Mouse (Mus musculus): ENCODE measurements at regions not wholly inside any gene's neighbourhood (a gene's known extent, or its start where the extent isn't known, plus 50 kb on each side); places are given as distances from the start of the nearest gene placed in this dataset.
"Not testable (repeated sequence)": the region's sequence is repeated elsewhere in the genome, so short reads cannot be mapped to it uniquely, and the experiment has no call there.

DNA sequence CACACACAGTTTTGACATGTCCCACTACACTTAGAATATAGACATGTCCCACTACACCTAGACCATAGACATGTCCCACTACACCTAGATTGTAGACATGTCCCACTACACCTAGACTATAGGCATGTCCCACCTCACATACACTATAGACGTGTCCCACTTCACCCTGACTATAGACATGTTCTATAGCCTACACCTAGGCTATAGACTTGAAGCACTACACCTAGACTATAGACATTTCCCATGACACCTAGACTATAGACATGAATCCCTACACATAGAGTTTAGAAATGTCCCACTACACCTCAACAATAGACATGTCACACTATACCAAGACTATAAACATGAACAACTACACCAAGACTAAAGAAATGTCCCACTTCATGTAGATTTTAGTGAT, 2580.9 kb downstream of the Gm37988 start:
- DNase-seq, result no peak

DNA sequence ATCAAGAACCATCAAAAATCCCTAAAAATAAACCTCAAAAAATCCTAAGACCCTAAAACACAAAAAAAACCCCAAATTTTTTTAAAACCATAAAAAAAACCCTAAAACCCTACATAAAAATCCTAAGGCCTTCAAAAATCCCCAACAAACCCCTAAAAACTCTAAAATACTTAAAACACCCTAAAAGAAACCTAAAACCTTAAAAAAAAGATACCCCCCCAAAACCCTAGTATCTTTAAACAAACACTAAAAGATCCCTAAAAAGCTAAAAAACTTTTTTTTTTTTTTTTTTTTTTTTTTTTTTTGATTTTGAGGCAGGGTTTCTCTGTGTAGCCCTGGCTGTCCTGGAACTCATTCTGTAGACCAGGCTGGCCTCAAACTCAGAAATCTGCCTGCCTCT, 2585.8 kb downstream of the Gm37988 start:
- DNase-seq, result no peak

DNA sequence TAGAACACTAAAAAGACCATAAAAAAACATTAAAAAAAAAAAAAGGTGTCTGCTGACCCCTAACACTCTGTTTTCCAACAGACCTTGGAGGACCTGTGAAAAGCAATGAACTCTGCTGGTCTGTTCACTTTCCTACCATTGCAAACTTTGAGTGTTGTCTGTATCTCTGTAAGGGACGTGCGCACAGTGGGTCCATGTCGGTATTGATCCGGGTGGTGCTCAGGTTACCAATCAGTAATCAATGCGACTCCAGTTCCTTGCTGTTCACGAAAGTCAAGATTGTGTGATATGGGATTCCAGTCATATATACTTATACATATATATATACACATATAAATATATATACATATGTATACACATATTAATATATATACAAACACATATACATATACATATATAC, 2586.5 kb downstream of the Gm37988 start:
- DNase-seq, result no peak

GRCm38 (mm10) chr1:7395527-7395926, 2587.8 kb downstream of the Gm37988 start:
- DNase-seq, result peak in 1 of 2 experiments; percentile 2

DNA sequence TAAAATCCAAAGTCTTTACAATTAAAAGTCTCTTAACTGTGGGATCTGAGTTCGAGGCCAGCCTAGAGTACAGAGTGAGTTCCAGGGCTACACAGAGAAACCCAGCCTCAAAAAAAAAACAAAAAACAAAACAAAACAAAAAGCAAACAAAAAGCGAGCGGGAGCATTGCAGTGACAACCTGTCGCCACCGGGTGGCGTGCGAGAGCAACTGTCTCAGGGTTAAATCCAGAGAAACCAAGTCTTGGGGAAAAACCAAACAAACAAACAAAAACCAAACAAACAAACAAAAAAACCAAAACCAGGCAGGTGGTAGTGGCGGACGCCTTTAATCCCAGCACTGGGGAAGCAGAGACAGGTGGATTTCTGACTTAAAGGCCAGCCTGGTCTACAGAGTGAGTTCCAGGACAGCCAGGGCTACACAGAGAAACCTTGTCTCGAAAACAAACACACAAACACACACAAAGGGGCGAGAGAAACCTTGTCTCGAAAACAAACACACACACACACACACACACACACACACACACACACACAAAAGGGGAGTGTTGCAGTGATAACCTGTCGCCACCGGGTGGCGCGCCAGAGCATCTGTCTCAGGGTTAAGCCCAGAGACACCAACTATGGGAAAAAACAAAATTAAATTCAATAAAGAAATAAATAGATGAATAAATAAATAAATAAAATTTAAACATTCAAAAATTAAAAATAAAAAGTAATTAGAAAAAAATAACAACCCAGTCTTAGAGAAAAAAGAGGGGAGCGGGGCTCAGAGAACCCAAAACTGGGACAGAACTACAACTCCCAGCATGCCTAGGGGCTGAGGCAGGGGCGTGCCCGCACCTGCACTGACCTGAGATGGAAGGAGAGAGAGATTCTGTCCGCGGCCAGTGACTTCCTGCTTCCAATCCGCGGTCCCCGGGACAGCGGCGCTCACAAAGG, 2589.4 kb downstream of the Gm37988 start:
- DNase-seq, result peak; percentile 71 to 83

DNA sequence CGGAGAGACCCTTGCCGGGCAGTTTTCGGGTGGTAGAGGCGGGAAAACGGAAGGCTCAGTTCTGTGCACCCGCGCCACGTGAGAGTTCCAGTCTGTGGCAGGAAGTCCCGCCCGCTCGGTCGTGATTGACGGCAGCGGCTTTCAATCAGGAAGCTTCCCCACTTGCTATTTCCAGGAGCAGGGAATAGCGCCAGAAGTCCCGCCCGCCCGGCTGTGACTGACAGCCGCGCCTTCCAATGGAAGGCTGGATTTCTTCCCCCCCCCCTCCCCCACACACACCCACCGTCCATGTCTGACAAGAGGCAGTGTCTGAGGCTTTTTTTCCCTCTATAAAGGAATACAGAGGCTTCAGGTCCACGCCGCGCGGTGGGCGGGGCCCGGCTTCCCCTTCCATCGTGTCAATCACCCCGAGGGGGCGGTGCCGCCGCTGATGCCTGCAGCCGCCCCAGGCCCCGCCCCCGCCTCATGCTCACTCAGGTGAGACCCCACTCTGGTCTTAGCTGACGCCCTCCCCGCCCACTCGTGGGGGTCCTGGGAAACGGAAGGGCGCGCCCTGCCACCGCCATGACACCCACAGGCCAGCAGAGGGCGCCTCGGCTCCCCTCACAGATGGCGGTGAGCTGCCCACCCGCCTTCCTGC, 2590.2 kb downstream of the Gm37988 start:
- peak; percentile 99 for DNase-seq

GRCm38 (mm10) chr1:7398678-7399218, 2591.1 kb downstream of the Gm37988 start:
- DNase-seq, result peak in 1 of 2 experiments; percentile 11

GRCm38 (mm10) chr1:7405651-7406050, 2598.0 kb downstream of the Gm37988 start:
- DNase-seq, result not testable (repeated sequence)

GRCm38 (mm10) chr1:7414444-7414843, 2606.8 kb downstream of the Gm37988 start:
- DNase-seq, result no peak

DNA sequence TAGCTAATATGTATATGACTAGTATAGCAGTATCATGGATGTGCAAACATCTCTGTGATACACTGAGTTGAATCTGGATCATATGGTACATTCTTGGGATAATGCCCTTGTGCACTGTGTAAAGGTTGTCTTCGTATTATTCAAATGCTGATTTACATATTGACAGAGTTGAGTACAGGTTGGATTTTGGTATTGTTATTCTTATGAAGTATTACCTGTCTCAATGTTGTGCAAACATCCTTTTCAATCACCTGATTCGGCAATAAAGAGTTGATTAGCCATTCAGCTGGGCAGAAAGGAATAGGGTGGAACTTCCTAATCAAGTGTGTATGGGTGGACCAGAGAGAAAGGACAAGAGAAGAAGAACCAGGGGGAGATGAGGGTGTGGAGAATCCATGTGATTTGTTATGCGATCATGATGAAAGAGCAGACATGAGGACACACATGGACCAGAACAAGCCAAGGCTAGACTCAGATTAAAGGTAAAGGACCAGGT, 2644.0 kb downstream of the Gm37988 start:
- no peak for DNase-seq

DNA sequence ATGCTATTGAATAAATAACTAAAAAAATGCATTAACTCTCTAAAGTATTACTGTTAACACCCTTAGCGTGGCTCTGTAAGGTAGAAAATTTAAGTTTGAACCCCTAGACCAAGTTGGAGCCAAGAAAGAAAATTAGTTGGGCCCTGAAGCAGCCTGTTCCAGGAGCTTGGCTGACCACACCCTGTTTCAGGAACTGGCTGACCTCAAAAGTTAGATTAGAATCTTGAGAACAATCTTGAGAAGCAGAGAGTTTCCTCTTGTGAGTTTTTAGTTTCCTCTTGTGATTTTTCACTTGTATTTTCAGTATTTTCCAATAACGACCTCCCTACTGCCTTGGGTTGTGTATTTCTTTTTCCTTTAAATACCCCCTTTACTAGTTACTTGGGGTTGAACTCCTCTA, 2647.2 kb downstream of the Gm37988 start:
- DNase-seq, result no peak

DNA sequence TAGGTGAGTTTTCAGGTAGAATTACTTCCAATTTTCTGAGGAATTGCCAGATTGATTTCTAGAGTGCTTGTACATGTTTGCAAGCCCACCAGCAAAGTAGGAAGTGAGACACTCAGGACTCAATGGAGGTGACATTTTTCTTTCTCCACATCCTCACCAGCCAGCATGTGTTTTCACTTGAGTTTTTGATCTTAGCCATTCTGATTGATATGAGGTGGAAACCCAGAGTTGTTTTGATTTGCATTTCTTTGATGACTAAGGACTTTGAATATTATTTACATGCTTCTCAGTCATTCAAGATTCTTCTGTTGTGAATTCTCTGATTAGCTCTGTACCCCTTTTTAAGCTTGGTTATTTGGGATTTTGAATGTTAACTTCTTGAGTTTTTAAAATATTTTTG, 2650.2 kb downstream of the Gm37988 start:
- no peak for DNase-seq

- no peak for DNase-seq
Observed at GRCm38 (mm10) chr1:7494096-7494495, 2686.4 kb downstream of the Gm37988 start.

GRCm38 (mm10) chr1:7499042-7499441, 2691.3 kb downstream of the Gm37988 start:
- no peak for DNase-seq

DNA sequence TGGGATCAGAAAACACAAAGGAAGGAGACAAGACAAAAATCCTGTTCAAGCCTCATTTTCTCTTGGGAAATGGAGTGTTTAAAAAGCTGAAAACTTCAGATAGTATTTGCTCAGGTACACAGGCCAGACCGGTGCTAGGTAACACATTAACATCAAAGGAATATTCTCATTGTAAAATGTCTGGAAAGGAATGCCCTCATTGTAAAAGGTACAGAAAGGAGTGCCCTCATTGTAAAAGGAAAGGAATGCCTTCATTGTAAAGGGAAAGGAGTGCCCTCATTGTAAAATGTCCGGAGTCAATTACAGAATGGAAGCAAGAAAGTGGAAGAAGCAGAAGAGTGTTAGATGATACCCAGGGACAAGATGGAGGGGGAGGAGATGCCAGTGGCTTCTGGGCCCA, 2694.7 kb downstream of the Gm37988 start:
- DNase-seq, result no peak

DNA sequence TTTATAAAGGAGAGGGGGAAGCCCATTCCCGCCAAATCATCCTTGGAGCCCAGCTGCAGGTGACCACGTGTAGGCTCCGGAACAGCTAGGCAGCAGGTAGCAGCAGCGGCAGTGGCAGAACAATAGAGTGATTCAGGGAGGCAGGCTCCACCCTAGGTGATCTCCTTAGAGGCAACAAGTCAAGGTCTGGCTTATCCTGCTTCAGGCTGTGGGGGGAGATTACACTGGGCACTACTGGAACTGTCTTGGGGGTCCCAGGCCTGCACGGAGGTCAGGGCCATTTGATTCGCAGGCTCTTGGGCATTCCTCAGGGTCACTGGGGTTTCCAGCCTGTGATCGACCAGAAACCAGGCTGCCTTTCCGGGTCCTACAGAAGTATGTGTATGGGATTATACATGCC, 2711.1 kb downstream of the Gm37988 start:
- no peak for DNase-seq

DNA sequence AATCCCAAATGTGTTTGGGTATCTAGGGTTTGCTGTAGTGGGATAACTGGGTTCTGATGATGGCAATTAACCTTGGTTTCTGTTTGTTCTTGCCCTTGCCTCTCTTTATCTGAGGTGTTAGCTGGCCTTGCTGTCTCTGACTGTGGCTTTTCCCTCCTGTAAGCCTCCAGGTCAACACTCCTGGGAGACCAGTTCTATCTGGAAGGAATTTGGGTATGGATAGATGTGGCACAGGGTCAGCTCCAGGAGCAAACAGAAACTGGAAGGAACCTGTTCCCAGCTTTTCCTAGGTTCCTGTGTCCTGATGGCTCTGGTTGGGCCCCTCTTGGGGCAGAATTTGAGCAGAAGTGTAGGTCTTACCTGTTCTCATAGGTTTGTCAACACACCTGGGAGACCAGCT, 2725.8 kb downstream of the Gm37988 start:
- no peak for DNase-seq

DNA sequence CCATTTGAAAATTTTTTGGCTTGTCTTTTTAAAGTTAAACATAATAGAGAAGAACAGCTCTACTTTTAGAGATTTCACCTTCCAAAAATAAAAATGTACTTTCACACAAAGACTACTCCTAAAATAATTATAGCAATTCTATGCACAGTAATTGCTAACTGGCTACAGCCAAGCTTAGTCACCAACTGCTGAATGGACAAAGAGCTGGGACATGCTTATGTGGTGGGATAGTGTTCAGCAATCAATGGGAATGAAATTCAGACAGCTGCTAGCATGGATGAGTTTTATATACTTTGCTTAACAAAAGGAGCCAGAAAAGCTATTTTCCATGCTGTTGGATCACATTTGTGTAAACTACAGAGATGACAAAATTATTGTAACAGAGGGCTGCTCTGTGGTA, 2727.5 kb downstream of the Gm37988 start:
- no peak for DNase-seq

GRCm38 (mm10) chr1:7543492-7543891, 2735.8 kb downstream of the Gm37988 start:
- no peak for DNase-seq

DNA sequence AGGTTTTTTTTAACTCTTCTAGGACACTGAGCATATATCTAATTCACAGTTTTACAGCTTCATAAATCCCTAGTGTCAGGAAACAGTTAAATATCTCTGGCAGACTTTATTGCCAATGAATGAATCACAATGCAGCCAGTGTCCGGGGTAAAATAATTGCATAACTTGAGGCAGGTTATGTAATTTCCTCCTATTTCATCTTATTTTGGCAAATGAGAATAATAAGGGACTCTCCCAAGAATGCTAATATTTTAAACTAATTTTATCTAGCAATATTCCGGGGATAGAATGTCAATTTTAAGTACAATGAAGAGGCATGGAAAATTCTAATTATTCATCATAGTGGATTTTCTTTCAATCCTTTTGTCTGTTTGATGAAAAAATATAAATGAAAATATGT, 2740.6 kb downstream of the Gm37988 start:
- no peak for DNase-seq

GRCm38 (mm10) chr1:7574787-7575186, 2767.1 kb downstream of the Gm37988 start:
- no peak for DNase-seq

- DNase-seq, result no peak
Observed at GRCm38 (mm10) chr1:7586409-7586808, 2778.7 kb downstream of the Gm37988 start.

DNA sequence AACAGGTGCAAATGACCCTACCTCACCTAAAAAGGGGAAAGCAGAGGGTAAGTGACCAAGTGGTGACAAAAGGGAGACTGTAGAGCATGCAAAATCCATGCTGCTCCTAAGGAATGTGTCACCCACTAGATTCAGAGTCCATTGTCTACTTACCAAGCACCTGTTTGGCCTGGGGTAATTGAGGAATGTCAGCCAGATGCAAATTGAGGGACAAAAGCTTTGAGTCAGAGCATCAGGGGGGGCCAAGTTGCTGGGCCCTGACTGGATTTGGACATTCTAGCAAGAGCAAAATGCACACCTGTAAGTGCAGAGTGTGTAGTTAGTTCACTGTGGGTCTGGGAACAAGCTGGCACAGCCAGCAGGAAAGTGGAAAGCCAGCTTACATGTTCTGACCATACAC, 2783.6 kb downstream of the Gm37988 start:
- DNase-seq, result no peak

Data from cerebellum, postnatal 25 days (tissue).